Comparison of ENCODE assay signal across 23 mouse cellular contexts in genomic region chr15:69752616-69753015, GRCm38 (mm10).
DNase-seq lines count a peak whose midpoint lies in the region; ATAC-seq and TF ChIP-seq lines count a peak whose summit lies in the region.
"Had no signal": no experiment of that assay in that cellular context is flagged by ENCODE, and none has a peak within 500 bp of the region (broad histone marks: within the 10 kb centered on the region; RNA-seq: fewer than 3 reads in every experiment).

No protein-coding gene starts in this region.

- H3K27ac ChIP-seq in liver, embryonic 11.5 days (ENCODE audit: low read depth, low read length): no peak overlapping the region
- H3K27ac ChIP-seq: embryonic facial prominence, embryonic 10.5 days; forebrain, embryonic 12.5 days; heart, embryonic 13.5 days; midbrain, embryonic 15.5 days; neural tube, embryonic 15.5 days had no signal

- H3K9me3 ChIP-seq in liver, embryonic 11.5 days (ENCODE audit: control insufficient read depth, low read length): no peaks in the 10 kb centered on the region
- H3K9me3 ChIP-seq: embryonic facial prominence, embryonic 10.5 days; forebrain, embryonic 12.5 days; midbrain, embryonic 15.5 days; neural tube, embryonic 15.5 days had no signal

- no peaks in the 10 kb centered on the region for H3K4me1 ChIP-seq in liver, embryonic 11.5 days (replicated peaks; ENCODE audit: control insufficient read depth, insufficient read depth, low read length)
- no peaks in the 10 kb centered on the region for H3K4me1 ChIP-seq in lung, adult 2 months (ENCODE audit: control insufficient read depth, insufficient read depth, low read length)
- H3K4me1 ChIP-seq: embryonic facial prominence, embryonic 10.5 days; forebrain, embryonic 12.5 days; heart, embryonic 13.5 days; megakaryocyte, embryonic 14.5 days; midbrain, embryonic 15.5 days; neural tube, embryonic 15.5 days had no signal

- peak; percentile 78 for ATAC-seq in cerebellum, adult (ENCODE audit: insufficient number of reproducible peaks, low FRiP score, low TSS enrichment)
- no peak for ATAC-seq in liver, embryonic 11.5 days (replicated peaks; ENCODE audit: low FRiP score)
- ATAC-seq in CD4-positive, CD25-positive, alpha-beta regulatory T cell, adult 4 months: no peak
- ATAC-seq: liver, postnatal 0 days; midbrain, embryonic 15.5 days; Patski had no signal

- no peak overlapping the region for H3K4me2 ChIP-seq in liver, embryonic 11.5 days
- H3K4me2 ChIP-seq: forebrain, embryonic 12.5 days; heart, embryonic 13.5 days; midbrain, embryonic 15.5 days; neural tube, embryonic 15.5 days had no signal

- 65% methylated on average over 3 of the region's 3 CpGs for WGBS in liver, embryonic 11.5 days
- 71% methylated on average over 3 of the region's 3 CpGs for WGBS in lung, adult 2 months

- TF ChIP-seq CTCF in lung, adult 2 months (IDR thresholded peaks at IDR 0.05; ENCODE audit: insufficient read depth, low read length): no peak

- no peak for TF ChIP-seq POLR2A in lung, adult 2 months (IDR thresholded peaks at IDR 0.05; ENCODE audit: borderline replicate concordance, extremely low read depth, low read depth, low read length)

- no peaks in the 10 kb centered on the region for H3K36me3 ChIP-seq in liver, embryonic 11.5 days (ENCODE audit: control insufficient read depth, insufficient read depth, low read length)
- H3K36me3 ChIP-seq: embryonic facial prominence, embryonic 10.5 days; forebrain, embryonic 12.5 days; heart, embryonic 13.5 days; midbrain, embryonic 15.5 days; neural tube, embryonic 15.5 days had no signal

- no peak overlapping the region for H3K4me3 ChIP-seq in liver, embryonic 11.5 days (ENCODE audit: low read depth, low read length)
- no peak overlapping the region for H3K4me3 ChIP-seq in lung, adult 2 months (replicated peaks; ENCODE audit: extremely low read depth, low read depth, low read length)
- H3K4me3 ChIP-seq: embryonic facial prominence, embryonic 10.5 days; forebrain, embryonic 12.5 days; heart, embryonic 13.5 days; megakaryocyte, embryonic 14.5 days; midbrain, embryonic 15.5 days; neural tube, embryonic 15.5 days had no signal

- no peaks in the 10 kb centered on the region for H3K27me3 ChIP-seq in liver, embryonic 11.5 days (replicated peaks; ENCODE audit: control insufficient read depth, insufficient read depth, low read length)
- H3K27me3 ChIP-seq: forebrain, embryonic 12.5 days; heart, embryonic 13.5 days; megakaryocyte, embryonic 14.5 days; midbrain, embryonic 15.5 days; neural tube, embryonic 15.5 days; Patski had no signal

- no peak overlapping the region for H3K9ac ChIP-seq in liver, embryonic 11.5 days (ENCODE audit: low read depth, low read length)
- H3K9ac ChIP-seq: forebrain, embryonic 12.5 days; heart, embryonic 13.5 days; liver, postnatal 0 days; midbrain, embryonic 15.5 days; neural tube, embryonic 15.5 days had no signal

- no peak for DNase-seq in cerebellum, adult 8-10 months
- DNase-seq in urinary bladder, adult 2 months (ENCODE audit: low spot score): peak; percentile 10
- no peak for DNase-seq in urinary bladder, postnatal 14 days (ENCODE audit: low spot score)
- DNase-seq in gonadal fat pad, adult 2 months (ENCODE audit: low read depth): peak; percentile 50
- no peak for DNase-seq in liver, embryonic 11.5 days (ENCODE audit: low spot score)
- no peak for DNase-seq in lung, adult 2 months
- DNase-seq: adrenal gland, adult 8-10 months; kidney, adult 18-20 months; kidney, postnatal 10 days; liver; liver, postnatal 0 days; lung, postnatal 14 days; right cerebral cortex, postnatal 14 days; thymus, adult 2 months had no signal

Comparison
In these comparisons a context has a peak if more than half of its experiments do, and no peak if none do; other contexts are left out.
1. DNase-seq: peak in urinary bladder, adult 2 months (single experiment) and gonadal fat pad, adult 2 months (single experiment); none in cerebellum, adult 8-10 months (single experiment), urinary bladder, postnatal 14 days (single experiment), liver, embryonic 11.5 days (single experiment) and lung, adult 2 months (single experiment).